Mouse (Mus musculus) midbrain, embryonic 10.5 days (tissue): ENCODE measurements around the gene Psma5. TPM values are rescaled to one million over a fixed set of nuclear protein-coding genes. Genes with fewer than 3 reads are reported as not detected.

Experiments
- DNase-seq: peaks from one replicate; pipeline ENCODE4 v3.0.0-alpha.2; 2017; ENCODE audit warnings: low spot score
- H3K27ac ChIP-seq: fragments of 300-500 bp; sonication (generic); replicated peaks from 2 replicates; pipeline ENCODE4 v1.5.1; 2016; ENCODE audit warnings: mild to moderate bottlenecking
- H3K27me3 ChIP-seq: fragments of 300-500 bp; sonication (generic); 2 replicates; pipeline ENCODE4 v1.6.1; 2016; ENCODE audit warnings: low read depth, mild to moderate bottlenecking; ENCODE audit not compliant: poor library complexity, severe bottlenecking
- H3K36me3 ChIP-seq: fragments of 300-500 bp; sonication (generic); 2 replicates; pipeline ENCODE4 v1.6.1; 2016; ENCODE audit warnings: mild to moderate bottlenecking, moderate library complexity
- H3K4me1 ChIP-seq: fragments of 300-500 bp; sonication (generic); 2 replicates; pipeline ENCODE4 v1.6.1; 2016
- H3K4me3 ChIP-seq: fragments of 300-500 bp; sonication (generic); 2 replicates; pipeline ENCODE4 v1.5.1; 2016; ENCODE audit warnings: mild to moderate bottlenecking, moderate library complexity
- H3K9me3 ChIP-seq: fragments of 300-500 bp; sonication (generic); replicated peaks from 2 replicates; pipeline ENCODE4 v1.6.1; 2016; ENCODE audit warnings: mild to moderate bottlenecking
- WGBS: fragments of 180-500 bp; shearing (Covaris S2); methylation state at CpG from one replicate; pipeline ENCODE4 v1.1.7; 2016; 5-methylcytosine and 5-hydroxymethylcytosine counted together
- polyA plus RNA-seq: library from polyadenylated mRNA; unstranded; fragments of >200 nt; fragmentation: Nextera tagmentation; extraction: Ambion mirVana; gene quantifications from 2 replicates; pipeline ENCODE4 v1.2.1, GENCODE M21; 2016

The Psma5 gene
- 299 and 349 TPM in 2 replicates for polyA plus RNA-seq

DNA sequence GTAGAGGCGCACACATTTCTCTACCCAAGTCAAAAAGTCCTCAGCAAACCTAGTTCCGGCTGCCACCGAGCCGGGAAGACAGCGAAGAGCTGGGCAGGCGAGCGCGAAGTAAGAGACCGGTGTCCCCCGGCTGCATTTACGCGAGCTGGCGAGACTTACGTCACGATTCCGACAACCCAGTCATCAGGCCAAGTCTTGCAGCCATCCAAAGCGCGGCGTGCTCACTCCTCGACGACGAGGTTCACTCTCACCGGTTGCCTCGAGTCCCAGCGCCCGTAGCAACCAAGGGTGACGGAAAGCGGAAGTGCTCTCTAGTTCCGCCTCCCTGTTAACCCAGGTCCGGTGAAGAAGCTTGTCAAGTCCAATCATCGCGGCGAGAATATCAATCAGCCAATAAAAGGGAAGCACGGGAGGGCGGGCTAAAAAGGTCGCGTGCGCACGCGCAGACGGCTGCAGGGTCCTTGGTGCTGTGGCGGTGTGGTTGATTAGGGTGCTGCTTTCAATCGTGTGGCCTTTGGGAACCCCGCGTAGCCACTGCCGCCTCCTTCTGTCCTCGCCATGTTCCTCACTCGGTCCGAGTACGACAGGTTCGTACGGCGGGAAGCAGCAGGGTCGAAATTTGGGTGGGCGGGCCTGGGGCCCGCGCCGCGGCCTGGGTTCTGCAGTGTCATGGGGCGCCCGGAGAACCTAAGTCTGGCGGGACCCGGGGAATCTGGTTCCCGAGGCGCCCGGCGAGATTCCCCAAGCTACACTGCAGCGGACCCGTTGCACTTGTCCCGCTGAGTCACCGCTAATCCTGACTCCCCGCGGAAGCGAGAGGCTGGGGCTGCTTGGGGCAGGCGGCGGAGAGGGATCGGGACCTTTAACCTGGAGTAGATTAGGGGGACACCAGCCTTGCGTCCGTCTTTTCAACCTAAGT is at the start of gene Psma5:
Gene Psma5 (plus strand): TSS at position 208 of the 919 bp plus-strand sequence.
- WGBS = under 1% methylated on average over 79 of the region's 79 CpGs
- Histone ChIP-seq H3K27ac (peak within 1 kb of the TSS; percentile 81), H3K4me3 (peak within 1 kb of the TSS; percentile 99), H3K36me3 (peaks cover 6% of the 10 kb centered on the region), H3K4me1 (peaks cover 30% of the 10 kb centered on the region), H3K9me3 (no peaks in the 10 kb centered on the region), H3K27me3 (no peaks in the 10 kb centered on the region)
- DNase-seq = peak; percentile 97

- WGBS = 65% methylated on average over 3 of the region's 3 CpGs
- no peaks in the 10 kb centered on the region for H3K9me3 ChIP-seq
- peak overlapping the region; percentile 100 for H3K27ac ChIP-seq
- peak overlapping the region; percentile 79 for H3K4me3 ChIP-seq
- H3K4me1 ChIP-seq = peaks cover 27% of the 10 kb centered on the region
- no peaks in the 10 kb centered on the region for H3K27me3 ChIP-seq
- peaks cover 44% of the 10 kb centered on the region for H3K36me3 ChIP-seq
- no peak for DNase-seq
Observed at GRCm38 (mm10) chr3:108209001-108209400, 47.7 kb upstream of the Psma5 start.

GRCm38 (mm10) chr3:108209536-108209935 is 47.2 kb upstream of the Psma5 start:
- peak; percentile 30 for DNase-seq
- Histone ChIP-seq H3K4me1 (peaks cover 27% of the 10 kb centered on the region), H3K4me3 (peak overlapping the region; percentile 79), H3K36me3 (peaks cover 40% of the 10 kb centered on the region), H3K27me3 (no peaks in the 10 kb centered on the region), H3K9me3 (no peaks in the 10 kb centered on the region), H3K27ac (peak overlapping the region; percentile 100)
- 10% methylated on average over 8 of the region's 8 CpGs for WGBS

- peak overlapping the region; percentile 79 for H3K4me3 ChIP-seq
- peaks cover 33% of the 10 kb centered on the region for H3K36me3 ChIP-seq
- no peaks in the 10 kb centered on the region for H3K9me3 ChIP-seq
- H3K27me3 ChIP-seq = no peaks in the 10 kb centered on the region
- 1% methylated on average over 72 of the region's 72 CpGs for WGBS
- DNase-seq = peak; percentile 98
- H3K27ac ChIP-seq = peak overlapping the region; percentile 100
- peaks cover 27% of the 10 kb centered on the region for H3K4me1 ChIP-seq
Observed at GRCm38 (mm10) chr3:108209946-108210770, 46.6 kb upstream of the Psma5 start.

GRCm38 (mm10) chr3:108210771-108211139 is 46.0 kb upstream of the Psma5 start, which contains the start of gene Atxn7l2:
Gene Atxn7l2 (minus strand): TSS chr3:108210934.
- Histone ChIP-seq H3K27ac (peak within 1 kb of the TSS; percentile 100), H3K36me3 (peaks cover 27% of the 10 kb centered on the region), H3K4me3 (peak within 1 kb of the TSS; percentile 79), H3K4me1 (peaks cover 27% of the 10 kb centered on the region), H3K27me3 (no peaks in the 10 kb centered on the region), H3K9me3 (no peaks in the 10 kb centered on the region)
- DNase-seq = no peak
- WGBS = 1% methylated on average over 14 of the region's 14 CpGs

- peaks cover 17% of the 10 kb centered on the region for H3K36me3 ChIP-seq
- H3K27me3 ChIP-seq = no peaks in the 10 kb centered on the region
- no peaks in the 10 kb centered on the region for H3K9me3 ChIP-seq
- H3K27ac ChIP-seq = no peak overlapping the region
- peak overlapping the region; percentile 79 for H3K4me3 ChIP-seq
- no peak for DNase-seq
- WGBS = 94% methylated on average over 6 of the region's 6 CpGs
- H3K4me1 ChIP-seq = peaks cover 25% of the 10 kb centered on the region
Observed at GRCm38 (mm10) chr3:108211845-108212244, 44.9 kb upstream of the Psma5 start.

- WGBS = 83% methylated on average over 8 of the region's 8 CpGs
- H3K27me3 ChIP-seq = no peaks in the 10 kb centered on the region
- DNase-seq = no peak
- peaks cover 24% of the 10 kb centered on the region for H3K4me1 ChIP-seq
- no peaks in the 10 kb centered on the region for H3K9me3 ChIP-seq
- H3K4me3 ChIP-seq = no peak overlapping the region
- H3K27ac ChIP-seq = no peak overlapping the region
- peaks cover 11% of the 10 kb centered on the region for H3K36me3 ChIP-seq
Observed at GRCm38 (mm10) chr3:108212406-108212805, 44.3 kb upstream of the Psma5 start.

GRCm38 (mm10) chr3:108214734-108215133 is 42.0 kb upstream of the Psma5 start:
- H3K4me3 ChIP-seq = no peak overlapping the region
- 23% methylated on average over 5 of the region's 5 CpGs for WGBS
- H3K27me3 ChIP-seq = no peaks in the 10 kb centered on the region

DNA sequence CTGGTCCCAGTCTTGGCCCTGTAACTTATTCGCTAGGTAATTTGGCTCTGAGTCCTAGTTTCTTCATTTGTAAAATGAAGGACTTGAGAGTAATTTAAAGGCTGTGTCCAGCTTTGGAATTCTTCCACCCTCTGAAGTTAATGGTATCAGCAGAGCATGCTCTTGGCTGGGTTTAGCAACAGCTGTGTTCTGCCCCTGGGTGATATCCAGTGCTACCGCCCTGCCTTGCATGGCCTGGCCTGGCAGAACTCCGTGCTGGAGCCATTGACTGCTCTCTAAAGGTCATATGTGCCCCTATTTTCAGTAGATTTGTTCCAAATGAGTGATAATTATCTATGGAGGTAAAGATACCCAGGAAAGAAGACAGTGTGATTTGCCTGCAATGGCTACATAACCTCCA is 36.1 kb upstream of the Psma5 start:
- peaks cover 2% of the 10 kb centered on the region for H3K4me1 ChIP-seq
- H3K27me3 ChIP-seq = peaks cover 46% of the 10 kb centered on the region
- no peak for DNase-seq
- H3K36me3 ChIP-seq = no peaks in the 10 kb centered on the region
- no peak overlapping the region for H3K27ac ChIP-seq
- WGBS = 85% methylated on average over 3 of the region's 3 CpGs
- no peak overlapping the region for H3K4me3 ChIP-seq
- H3K9me3 ChIP-seq = no peaks in the 10 kb centered on the region

More at GRCm38 (mm10) chr3:108214734-108215133, 42.0 kb upstream of the Psma5 start:
- DNase-seq = no peak
- Histone ChIP-seq H3K9me3 (no peaks in the 10 kb centered on the region), H3K36me3 (no peaks in the 10 kb centered on the region), H3K27ac (no peak overlapping the region), H3K4me1 (peaks cover 7% of the 10 kb centered on the region)

DNA sequence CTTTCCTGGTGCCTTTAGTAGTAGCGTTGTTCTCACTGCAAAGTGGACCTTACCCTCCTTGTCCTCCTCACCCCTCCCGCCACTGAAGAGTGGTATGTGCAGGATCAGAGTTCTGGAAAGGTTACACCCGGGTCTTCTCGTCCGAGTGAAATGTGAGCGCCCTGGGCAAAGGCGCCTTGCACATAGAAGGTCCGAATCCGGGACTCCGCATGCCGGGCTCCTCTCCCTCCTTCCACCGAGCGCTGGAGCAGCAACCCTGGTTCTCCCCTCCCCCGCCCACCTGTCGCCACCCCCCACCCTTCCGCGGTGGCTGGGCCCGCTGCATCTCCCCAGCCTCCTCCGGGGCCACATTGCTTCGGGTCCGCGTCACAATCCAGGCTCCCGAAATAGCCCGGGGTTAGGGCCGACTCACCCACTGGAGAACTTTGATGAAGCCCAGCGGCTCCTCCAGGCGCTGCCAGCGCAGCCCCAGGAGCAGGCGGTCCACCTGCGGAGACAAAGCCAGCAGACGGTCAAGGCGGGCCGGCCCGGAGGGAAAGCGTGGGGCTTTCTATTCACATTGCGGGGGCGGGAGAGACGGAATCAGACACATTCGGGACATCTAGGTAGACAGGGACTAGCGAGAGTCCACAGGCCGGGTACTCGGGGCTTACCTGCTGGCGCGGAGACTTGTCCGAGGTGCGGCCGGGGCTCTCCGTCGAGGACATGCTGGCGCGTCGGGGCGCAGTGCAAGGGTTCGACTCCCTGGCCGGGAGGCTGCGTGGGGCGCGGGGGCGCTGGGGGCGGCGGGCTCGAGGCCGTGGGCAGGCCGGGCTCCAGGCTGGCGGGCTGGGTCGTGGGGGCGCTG is 30.8 kb upstream of the Psma5 start:
- 3% methylated on average over 66 of the region's 67 CpGs for WGBS
- no peaks in the 10 kb centered on the region for H3K9me3 ChIP-seq
- peaks cover 72% of the 10 kb centered on the region for H3K27me3 ChIP-seq
- H3K36me3 ChIP-seq = no peaks in the 10 kb centered on the region
- peak; percentile 51 for DNase-seq
- peak overlapping the region; percentile 65 for H3K27ac ChIP-seq
- H3K4me3 ChIP-seq = peak overlapping the region; percentile 60
- peaks cover 19% of the 10 kb centered on the region for H3K4me1 ChIP-seq

GRCm38 (mm10) chr3:108226558-108227350 is 30.0 kb upstream of the Psma5 start, which contains the start of gene Sypl2:
Gene Sypl2 (minus strand): TSS chr3:108226648.
- peak within 1 kb of the TSS; percentile 65 for H3K27ac ChIP-seq
- H3K36me3 ChIP-seq = no peaks in the 10 kb centered on the region
- H3K4me1 ChIP-seq = peaks cover 19% of the 10 kb centered on the region
- peaks cover 65% of the 10 kb centered on the region for H3K27me3 ChIP-seq
- 3% methylated on average over 44 of the region's 44 CpGs for WGBS
- peak within 1 kb of the TSS; percentile 60 for H3K4me3 ChIP-seq
- H3K9me3 ChIP-seq = no peaks in the 10 kb centered on the region
- peak; percentile 70 for DNase-seq
